Mouse (Mus musculus) testis, adult 2 months (tissue): ENCODE results near the gene Gca.

Experiments used
- CTCF ChIP-seq: fragments of 200-500 bp; IDR thresholded peaks from 2 replicates; pipeline ENCODE4 v1.5.1; 2012; ENCODE audit warnings: low read depth, mild to moderate bottlenecking, inconsistent platforms, low read length, moderate library complexity; ENCODE audit not compliant: control insufficient read depth, insufficient read depth, insufficient replicate concordance
- POLR2A ChIP-seq: fragments of 200-500 bp; IDR thresholded peaks from 2 replicates; pipeline ENCODE4 v1.6.1; 2012; ENCODE audit warnings: low read depth, mild to moderate bottlenecking, inconsistent platforms, low read length, moderate library complexity; ENCODE audit not compliant: control insufficient read depth

- TF ChIP-seq CTCF (no peak), POLR2A (no peak)
Observed at GRCm38 (mm10) chr2:62646014-62646645, 18.0 kb upstream of the Gca start, which contains the start of gene Ifih1.
